Mouse (Mus musculus) T-helper 2 cell (primary cell): Measurements from ENCODE around the gene AI661453.

ENCODE experiments used
- in situ Hi-C: fragments of 300-600 bp; cut with MboI, MseI; formaldehyde crosslinking; loops from one replicate; pipeline ENCODE4 v1.15.1; 2025; ENCODE audit warnings: high pct_unique_total_duplicates

Gene AI661453

DNA sequence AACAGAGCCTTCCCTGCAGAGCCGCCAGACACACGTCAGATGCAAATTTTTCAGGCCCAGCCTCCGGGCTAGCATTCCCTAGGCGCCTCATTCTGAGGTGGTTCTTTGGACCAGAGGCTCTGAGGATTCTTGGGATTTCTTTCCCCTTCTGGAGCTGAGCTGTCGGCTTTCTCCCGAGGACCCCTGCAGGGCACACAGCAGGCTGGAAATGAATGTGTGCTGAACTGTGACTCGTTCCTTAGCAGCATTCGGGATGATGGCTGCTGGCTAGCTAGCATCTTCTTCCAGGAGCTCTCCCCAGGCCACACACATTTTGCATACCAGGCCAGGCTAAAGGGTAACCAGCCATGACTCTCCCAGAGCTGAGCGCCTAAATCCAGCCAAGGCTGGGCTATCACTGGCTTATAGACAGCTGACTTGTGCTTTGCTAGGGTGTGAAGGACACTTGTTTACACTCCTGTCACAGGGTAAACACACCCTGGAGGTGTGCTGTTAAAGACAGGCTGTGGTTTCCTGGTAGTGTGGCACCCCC lies 4.0 kb downstream of the AI661453 start:
- in situ Hi-C loops, result no loop called here

DNA sequence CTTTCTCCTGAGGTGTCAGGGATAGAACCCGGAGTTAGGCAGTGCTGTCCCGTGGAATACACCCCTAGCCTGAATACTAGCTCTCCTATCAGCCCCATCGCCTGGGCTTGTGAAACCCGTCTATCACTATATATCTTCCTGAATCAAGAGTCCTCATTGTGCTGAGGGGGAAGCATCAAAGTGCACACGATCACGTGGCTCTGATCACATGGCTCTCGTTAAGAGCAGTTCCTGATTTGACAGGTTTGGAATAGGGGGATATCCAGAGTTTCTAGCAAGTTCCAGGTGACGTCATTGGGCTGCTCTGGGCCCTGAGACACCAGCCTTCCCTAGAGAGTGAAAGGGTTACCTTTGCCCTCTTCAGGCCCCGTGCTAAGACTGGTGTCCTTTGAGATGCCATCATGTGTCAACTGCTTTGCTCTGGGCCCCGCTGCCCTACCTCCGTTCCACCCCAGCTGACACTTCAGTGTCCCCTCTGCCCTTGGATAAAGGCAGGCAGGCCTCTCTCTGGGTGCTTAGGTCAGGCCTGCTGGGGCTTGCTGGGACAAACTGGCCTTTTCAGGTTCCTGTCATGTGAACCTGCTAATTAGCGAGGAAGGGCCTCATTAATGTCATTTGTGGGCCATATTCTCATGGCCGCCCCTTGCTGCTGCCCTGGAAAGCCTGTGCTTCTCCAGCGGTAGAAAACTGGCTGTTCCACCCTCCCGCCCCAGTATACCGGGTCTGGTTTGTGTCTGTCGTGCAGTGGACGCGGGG lies 5.1 kb downstream of the AI661453 start:
- in situ Hi-C loops, result no loop called here

DNA sequence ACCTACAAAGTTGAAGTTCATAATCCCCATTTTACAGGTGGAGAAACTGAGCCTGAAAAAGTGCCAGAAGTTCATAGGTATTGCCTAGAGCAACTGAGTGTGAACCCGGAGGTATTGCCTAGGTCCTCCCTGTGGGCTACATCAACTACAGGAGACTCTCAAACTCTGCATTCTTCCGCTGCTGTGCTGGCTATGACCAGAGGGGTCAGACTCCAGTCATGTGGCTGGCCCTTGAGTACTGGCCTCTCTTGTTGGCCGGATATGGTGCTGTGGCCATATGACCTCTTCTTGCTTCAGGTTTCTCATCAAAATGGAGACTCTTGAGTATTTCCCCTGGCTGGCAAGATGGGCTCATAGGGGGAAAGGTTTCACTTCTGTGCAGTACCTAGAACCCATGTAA lies 5.9 kb downstream of the AI661453 start:
- in situ Hi-C loops, result no loop called here

DNA sequence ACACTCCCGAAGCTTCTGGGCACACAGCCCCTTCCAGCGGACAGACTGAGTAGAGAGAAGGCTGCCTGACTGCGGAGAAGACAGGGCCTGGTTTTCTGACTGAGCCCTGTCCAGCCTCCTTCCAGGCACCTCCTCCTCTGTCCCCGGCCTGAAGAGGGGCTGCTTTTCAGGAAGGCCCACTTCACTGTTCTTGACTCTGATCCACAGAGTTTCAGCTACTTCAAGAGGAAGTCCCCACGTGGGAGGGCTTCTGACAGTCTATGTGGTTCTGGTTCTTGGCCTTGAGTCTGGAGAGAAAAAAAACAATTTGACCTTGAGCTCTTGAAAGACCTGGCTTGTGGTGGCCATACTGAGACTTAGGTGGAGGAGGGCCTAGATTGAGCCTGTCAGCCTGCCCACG lies 7.7 kb downstream of the AI661453 start:
- in situ Hi-C loops, result no loop called here

DNA sequence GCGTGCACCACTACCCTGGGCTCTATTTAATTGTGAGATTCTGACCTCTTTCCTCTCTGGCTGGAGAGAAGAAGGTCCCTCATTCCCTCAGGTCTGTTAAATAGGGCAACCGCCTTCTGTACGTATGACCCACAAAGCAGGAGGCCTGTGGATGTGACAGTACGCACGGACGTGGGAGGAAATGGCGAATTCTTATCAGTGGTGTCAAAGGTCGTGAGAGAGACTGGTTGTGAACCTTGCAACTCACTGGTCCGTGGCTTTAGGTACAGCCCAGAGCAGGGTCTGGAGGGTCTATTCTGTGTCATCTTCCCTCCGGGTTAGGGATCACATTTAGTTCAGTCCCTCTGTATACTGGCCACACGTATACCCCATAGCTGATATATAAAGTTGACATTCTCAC lies 9.1 kb downstream of the AI661453 start:
- in situ Hi-C loops, result no loop called here

DNA sequence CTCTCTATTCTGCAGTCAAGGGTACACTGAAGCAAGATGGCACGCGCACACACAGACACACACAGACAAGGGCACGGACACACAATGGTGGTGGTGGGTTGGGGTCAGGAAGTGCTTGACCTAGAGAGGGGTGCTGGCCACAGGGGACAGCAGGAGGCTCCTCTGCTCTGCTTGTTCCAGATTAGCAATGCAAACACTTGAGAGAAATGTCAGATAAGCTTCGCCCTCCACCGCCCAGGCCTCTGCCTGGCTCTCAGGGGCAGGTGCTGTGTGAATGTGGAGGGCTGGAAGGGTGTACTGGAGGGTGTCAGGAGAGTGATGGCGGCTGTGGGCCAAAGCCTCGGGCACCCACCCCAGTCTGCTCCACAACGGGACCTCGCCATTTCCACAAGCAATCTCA lies 9.6 kb downstream of the AI661453 start:
- in situ Hi-C loops, result no loop called here

DNA sequence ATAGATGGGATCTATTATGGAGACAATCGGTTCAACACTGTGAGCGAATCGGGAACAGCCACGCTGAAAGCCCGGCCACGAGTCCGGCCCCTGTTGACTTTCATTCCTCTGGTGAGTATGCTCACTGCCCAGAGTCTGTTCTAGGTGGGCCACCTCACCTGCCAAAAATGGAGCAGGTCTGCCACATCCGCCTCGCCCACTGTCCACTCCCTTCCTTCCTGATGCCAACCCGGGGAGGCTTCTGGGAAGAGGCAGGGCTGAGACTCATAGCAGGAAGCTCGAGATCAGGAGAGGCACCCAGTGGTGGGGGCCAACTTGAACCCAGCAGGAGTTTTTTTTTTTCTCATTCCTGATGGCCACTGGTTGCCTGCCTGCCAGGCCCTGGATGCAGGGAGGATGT lies 10.1 kb downstream of the AI661453 start:
- in situ Hi-C loops, result no loop called here

DNA sequence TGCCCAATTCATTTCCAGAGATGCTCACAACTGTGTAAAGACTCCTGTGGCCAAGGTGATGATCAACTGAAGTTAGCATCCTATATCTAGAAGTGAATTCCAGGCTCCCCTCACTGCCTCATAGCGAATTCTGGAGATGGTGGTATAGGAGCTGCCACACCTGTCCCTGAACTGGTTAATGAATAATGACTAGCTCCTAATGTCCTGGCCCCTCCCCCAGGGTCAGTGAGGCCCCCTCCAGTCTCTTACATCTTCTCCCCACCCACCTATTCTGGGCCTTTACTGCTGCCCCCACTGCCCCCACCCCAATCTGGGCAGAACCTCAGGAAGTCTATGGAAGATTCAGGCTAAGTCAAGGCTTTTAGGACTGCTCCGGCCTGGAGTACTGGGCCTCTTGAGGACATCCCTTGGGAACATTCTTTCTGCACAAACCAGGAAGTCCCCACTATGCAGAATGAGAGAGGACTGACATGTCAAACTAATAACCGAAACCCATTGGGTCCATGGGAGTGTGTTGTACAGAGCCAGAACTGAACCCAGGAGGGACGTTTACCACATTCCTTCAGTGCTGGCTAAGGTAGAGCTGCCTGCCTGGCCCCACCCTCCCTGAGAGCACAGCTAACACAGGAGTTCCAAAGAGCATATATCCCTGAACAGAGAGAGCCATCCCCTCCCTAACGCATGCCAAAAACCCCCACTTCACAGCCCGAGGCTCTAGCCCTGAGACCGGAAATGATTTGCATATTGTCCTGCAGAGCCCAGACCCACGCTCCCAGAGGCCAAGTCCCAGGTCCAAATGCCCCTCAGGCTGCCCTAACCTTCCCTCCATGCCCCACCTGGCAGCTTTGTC lies 12.3 kb downstream of the AI661453 start:
- in situ Hi-C loops, result no loop called here

DNA sequence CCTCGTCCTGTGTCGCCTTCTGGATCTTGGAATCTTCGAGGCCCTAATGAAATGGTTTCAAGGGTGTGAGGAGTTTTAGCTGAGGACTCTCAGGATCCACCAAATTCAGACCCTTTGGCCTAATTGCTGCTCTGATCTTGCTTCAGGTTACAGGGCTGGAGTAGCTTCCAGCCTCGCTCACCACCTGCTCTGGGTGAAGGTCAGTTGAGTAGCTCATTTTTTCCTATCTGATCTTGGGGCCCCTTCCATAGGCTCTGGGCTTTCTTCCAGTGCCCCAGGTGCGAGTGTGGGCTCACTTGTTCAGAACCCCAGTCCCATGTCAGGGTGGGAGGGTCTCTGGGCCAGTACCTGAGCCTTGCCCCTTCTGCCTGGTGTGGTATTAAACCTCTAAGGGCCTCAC lies 13.0 kb downstream of the AI661453 start:
- in situ Hi-C loops, result no loop called here

DNA sequence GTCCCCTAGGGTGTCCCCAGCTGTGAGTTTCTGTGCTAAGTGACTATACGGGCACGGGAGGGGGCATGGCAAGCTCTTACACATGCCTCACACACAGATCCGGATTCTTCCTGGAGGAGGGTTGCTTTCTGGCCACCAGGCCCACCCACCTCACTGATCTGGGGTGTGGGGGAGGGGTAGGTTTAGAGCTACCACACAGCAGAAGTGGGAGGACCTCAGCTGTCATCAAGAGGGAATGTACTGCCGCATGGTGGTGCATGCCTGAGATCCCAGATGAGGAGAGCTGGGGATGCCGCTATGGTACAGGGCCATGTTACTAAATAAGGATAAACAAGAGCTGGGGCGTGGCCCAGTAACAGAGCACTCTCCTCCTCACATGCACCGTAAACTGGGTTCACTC lies 13.8 kb downstream of the AI661453 start:
- in situ Hi-C loops, result no loop called here

DNA sequence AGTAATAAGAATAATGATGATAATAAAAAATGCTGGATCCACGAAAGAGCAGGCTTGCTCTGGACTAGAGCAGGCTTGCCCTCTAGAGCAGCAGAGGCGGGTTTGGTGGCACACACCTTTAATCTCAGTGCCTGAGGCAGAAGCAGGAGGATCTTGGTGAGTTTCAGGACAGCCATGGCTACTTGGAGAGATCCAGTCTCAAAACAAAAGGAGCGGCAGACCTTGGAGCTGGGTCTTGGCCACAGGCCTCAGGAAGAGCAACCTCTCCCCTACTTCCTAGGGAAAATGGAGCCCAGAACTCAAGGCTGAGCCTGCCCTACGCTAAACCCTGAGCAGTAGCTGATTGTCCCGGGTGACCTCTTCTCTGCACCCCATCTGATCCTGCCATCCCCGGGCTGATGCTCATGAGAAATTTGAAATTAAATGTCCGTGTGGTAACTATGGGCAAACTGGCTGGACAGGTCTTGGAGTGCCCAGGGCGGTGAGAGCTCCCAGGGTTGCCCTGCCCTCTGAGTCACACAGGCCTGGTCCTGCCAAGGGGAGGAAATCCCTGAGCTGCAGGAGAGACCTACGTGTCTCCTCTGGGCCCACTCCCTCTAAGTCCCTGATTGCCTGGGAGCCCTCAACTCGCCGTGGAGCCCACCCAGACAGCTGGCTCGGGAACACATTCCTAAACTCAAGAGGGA lies 14.6 kb downstream of the AI661453 start:
- in situ Hi-C loops, result no loop called here

DNA sequence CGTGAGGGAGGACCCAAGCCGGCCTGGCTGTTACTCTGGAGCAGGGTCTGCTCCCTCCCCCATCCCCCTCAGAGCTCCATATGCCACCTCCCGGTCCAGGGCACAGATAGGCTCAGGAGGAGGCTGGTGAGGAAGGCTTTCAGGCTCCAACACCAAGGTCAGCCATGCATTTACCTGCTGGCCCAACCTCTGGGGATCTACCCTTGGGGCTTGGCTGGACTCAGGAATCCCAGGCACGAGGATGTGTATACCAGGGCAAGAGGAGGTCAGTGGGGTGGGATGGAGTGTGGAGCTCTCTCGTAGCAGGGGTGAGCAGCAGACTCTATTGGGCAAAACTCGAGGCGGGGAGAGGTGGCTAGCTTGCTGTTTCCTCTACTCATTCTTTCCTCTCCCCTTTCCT lies 16.5 kb downstream of the AI661453 start:
- in situ Hi-C loops, result no loop called here

DNA sequence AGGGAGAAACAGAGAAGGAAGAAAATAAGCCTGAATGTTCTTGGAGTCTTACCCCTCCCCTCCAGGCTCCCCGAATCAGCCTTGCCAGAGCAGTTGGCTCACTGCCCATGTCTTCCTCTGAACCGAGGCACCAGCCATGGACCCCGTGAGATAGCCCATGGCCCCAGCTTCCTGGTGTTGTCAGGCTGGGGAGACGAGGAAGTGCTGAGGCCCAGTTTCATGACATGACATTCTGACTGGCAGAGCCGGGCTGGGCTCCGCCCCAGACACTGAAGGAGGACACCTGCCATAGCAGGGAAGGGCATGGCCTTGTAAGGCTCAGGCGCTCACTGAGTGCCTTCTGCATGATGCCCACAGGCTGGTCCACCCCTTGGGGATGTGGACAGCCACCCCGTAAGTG lies 18.3 kb downstream of the AI661453 start:
- in situ Hi-C loops, result no loop called here

DNA sequence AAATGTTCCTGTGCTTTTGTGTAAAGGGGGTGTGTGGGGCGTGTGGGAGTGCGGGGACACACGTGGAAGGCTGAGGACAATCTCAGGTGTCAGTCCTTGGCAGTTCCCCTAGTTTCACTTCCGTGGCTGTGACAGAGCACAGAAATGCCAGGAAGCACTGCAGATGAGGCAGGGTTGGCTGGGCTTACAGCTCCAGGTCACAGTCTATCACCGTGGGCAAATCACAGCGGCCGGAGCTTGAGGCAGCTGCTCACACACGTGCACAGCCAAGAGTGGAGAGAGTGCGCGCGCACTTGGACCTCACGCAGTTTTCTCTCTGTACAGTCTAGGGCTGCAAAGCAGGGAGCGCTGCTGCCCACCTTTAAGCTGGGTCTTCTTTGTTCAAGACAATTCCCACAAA lies 21.9 kb downstream of the AI661453 start:
- in situ Hi-C loops, result no loop called here

DNA sequence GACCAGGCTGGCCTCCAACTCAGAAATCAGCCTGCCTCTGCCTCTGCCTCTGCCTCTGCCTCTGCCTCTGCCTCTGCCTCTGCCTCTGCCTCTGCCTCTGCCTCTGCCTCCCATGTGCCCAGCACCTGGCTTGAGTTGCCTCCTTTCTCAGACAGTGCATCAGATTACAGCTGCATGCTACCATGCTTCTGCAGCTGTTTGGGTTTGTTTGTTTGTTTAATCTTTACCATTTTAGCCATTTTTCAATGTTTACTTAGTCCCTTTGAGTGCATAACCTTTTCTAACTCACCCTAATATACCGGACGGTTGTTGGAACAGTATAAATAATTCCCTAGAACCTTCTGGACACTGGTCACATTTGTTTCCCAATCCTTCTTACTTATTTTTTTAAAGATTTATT lies 22.5 kb downstream of the AI661453 start:
- in situ Hi-C loops, result no loop called here

DNA sequence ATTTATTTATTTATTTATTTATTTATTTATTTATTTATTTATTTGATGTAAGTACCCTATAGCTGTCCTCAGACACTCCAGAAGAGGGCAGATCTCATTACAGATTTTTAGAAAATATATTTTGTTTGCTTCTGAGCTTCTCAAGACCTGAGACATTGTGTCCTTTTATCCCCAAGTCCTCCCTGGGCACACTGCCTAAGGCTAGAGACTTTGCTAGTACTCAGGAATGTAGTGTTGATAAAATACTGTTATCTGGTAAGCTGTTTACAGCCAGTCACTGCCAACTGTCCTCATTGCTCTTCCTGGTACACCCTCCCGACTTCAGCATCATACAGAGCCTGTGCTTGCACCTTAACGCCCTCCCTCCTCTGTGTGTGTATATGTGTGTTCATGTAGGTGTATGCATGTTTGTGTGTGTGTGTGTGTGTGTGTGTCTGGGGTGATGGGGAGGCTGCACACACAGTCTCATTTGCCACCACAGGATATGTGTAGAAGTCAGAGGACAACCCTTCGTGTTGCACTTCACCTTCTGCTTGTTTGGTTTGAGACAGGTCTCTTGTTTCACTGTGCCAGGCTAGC lies 23.0 kb downstream of the AI661453 start:
- in situ Hi-C loops, result no loop called here

DNA sequence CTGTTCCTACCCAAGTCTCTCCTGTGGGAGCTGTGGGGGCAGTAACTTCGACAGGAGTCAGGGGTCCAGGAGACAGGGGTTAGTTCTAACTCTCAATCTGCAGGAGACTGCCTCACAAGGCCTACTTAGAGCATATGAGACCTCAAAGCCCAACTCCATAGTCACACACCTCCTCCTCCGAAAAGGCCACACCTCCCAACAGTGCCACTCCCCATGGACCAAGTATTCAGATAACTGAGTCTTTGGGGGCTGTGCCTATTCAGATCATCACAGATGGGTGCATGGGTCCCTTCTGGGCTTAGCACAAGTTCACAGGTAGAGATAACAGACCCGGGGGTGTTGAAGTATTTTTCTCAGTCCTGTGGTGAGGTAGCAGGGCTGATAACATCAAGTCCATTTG lies 25.3 kb downstream of the AI661453 start:
- in situ Hi-C loops, result no loop called here

DNA sequence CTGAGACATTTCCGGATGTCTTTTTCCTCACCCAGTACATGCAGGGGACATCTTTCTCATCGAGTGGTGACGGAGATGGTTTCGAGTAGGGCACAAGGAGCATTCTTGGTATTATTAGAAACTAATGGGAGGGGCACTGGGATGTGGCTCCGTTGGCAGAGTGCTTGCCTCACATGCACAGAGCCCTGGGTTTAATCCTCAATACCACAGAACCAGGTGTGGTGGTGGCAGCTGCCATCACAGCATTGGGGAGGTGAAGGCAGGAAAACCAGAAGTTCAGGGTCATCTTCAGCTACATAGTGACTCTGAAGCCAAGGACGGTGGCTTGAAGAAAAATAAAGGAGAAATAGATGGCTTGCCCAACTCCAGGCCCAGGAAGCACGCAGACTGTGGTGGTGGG lies 25.8 kb downstream of the AI661453 start:
- in situ Hi-C loops, result no loop called here

DNA sequence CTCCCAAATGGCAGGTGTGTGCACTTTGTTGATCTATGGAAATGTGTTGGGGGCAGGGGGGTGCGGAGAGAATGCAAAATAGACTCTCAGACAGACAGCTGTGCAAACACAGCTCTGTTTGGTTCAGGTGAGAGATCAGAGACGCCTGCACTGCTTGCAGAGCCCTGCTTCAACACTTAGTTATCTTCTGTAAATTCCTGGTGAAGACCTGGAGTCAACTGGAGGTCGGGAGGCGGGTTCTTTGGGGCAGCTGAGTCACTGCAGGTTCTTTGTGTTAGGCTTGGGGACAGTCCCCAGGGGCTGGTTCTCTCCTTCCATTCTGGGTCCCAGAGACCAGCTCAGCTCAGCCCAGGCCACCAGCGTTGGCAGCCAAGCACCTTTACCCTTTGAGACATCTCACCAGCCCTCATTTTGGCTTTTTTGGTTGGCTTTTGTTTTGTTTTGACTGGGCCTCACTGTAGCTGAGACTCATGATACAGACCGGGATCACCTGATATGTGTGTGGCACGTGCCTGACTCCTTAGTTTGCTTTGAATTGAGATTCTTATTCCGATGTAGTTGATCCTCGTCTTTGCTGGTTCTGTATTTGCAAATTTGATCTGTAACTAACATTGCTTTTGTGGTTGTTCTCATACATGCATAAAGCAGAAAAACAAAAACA lies 26.4 kb downstream of the AI661453 start:
- in situ Hi-C loops, result no loop called here

DNA sequence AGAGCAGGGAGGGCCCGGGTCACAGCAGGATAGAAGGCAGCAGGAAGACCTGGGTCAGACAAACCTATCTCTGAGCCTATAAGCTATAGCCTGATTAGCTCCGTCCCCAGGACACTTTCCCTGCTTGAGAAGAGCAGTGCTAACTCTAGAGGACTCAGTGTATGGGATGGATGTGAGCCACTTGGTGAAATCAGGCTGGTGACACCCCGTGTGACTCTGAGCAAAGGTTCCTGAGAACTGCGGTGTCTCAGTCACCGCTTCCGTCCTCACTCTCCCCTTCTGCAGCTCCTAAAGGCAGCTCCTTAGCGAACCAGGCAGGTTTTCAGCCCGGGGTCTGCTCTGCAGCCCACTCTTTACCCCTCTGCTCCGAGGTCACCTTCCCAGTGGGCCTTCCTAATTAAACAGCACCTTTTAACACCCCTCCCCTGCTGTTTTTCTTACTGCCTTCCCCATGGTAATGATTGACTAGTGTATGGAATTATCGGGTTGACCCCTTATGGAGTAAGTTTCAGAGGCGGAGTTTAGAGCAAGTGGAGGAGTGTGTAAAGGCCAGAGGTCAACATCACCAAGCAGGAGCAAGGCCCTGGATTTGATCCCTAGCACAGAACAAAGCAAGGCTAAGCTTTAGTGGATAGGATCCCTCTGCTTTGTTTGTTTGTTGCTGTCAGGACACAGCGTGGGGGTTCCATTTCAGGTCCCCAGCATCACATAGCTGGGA lies 28.0 kb downstream of the AI661453 start:
- in situ Hi-C loops, result no loop called here

DNA sequence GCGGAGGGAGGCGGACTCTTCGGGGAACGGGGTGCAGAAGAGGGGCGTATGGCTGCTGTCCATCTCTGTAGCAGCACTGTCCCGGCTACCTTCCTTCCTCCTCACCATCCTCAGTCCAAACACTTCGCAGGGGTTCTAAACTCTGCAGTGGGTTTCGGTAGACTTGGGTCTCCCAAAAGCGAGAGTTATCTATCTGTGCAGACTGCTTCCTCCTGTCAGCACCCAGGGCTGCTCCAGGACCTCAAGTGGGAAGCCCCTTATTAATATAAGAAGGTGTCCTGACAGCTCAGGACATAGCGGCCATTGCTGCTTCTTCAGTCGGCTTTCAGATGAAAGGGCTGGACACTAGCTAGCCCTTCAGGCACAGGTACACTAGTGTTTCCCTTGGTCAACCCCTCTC lies 28.6 kb downstream of the AI661453 start:
- in situ Hi-C loops, result no loop called here
